Mouse (Mus musculus) small intestine, adult 2 months (tissue): Measurements from ENCODE around the gene Whamm.

ENCODE experiments used
- CTCF ChIP-seq: fragments of 200-500 bp; IDR thresholded peaks from 2 replicates; pipeline ENCODE4 v1.5.1; 2012; ENCODE audit warnings: low read depth, mild to moderate bottlenecking, control low read depth, inconsistent platforms, low read length, moderate library complexity, mixed read lengths; ENCODE audit not compliant: insufficient replicate concordance, insufficient read length; ENCODE audit errors: extremely low read depth
- POLR2A ChIP-seq: fragments of 200-500 bp; IDR thresholded peaks from 2 replicates; pipeline ENCODE4 v1.6.1; 2012; ENCODE audit warnings: low read depth, mild to moderate bottlenecking, control low read depth, inconsistent platforms, low read length, moderate library complexity

DNA sequence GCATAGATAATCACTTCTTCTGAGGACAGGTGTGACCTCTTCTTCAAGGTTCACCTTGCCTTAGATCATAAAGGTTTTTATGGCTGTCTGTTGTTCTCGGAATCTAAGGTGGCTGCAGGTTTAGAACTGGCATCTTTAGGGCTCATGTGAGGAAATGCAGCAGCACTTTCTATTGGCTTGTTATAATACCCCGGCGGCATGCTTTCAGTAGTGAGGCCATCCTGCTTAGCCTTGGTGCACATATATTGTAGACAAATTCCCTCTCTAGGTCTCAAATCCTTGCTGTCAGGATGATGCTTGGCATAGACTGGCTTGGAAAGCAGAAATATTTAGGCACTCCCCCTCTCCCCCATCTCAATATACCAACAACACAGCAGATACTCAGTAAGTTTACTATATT, 795 bp upstream of the Whamm start:
- no peak for TF ChIP-seq POLR2A
- TF ChIP-seq CTCF, result no peak
